Mouse (Mus musculus) MEL (cell line): ENCODE data around the gene Trim3. TPM values are rescaled to one million over a fixed set of nuclear protein-coding genes. Genes with fewer than 3 reads are reported as not detected.

Experiments used
- DNase-seq: peaks from one replicate; pipeline ENCODE4 v3.0.0; 2011; ENCODE audit warnings: low read depth, low spot score
- H3K27ac ChIP-seq: 2 replicates; pipeline ENCODE4 v1.5.1; 2012; ENCODE audit warnings: low read depth, mild to moderate bottlenecking, control low read depth, low read length, moderate library complexity; ENCODE audit not compliant: control insufficient read depth
- H3K27me3 ChIP-seq, 2 experiments: fragments of 150-350 bp in 1 of 2; sonication (generic) in 1 of 2; 2 replicates each; pipeline ENCODE4 v1.6.1; 2012; ENCODE audit warnings: low read length in 2 of 2, mild to moderate bottlenecking in 2 of 2, improper control_type of control experiment in 1 of 2, moderate library complexity in 1 of 2; ENCODE audit not compliant: insufficient read depth in 2 of 2, control insufficient read depth in 1 of 2
- H3K36me3 ChIP-seq, 2 experiments: 2 replicates each; pipeline ENCODE4 v1.6.1; 2012 to 2014; ENCODE audit warnings: low read length in 2 of 2, improper control_type of control experiment in 1 of 2, inconsistent platforms in 1 of 2, mild to moderate bottlenecking in 1 of 2; ENCODE audit not compliant: insufficient read depth in 2 of 2, control insufficient read depth in 1 of 2
- H3K4me1 ChIP-seq, 2 experiments: fragments of 150-350 bp in 1 of 2; sonication (generic) in 1 of 2; 2 replicates each; pipeline ENCODE4 v1.6.1; 2012; ENCODE audit warnings: low read length in 2 of 2, improper control_type of control experiment in 1 of 2, mild to moderate bottlenecking in 1 of 2; ENCODE audit not compliant: insufficient read depth in 2 of 2, control insufficient read depth in 1 of 2
- H3K4me3 ChIP-seq, 2 experiments: fragments of 150-350 bp in 1 of 2; sonication (generic) in 1 of 2; 2 replicates each; pipeline ENCODE4 v1.5.1; 2012; ENCODE audit warnings: low read depth in 2 of 2, low read length in 2 of 2, mild to moderate bottlenecking in 2 of 2, moderate library complexity in 2 of 2, control low read depth in 1 of 2, improper control_type of control experiment in 1 of 2; ENCODE audit not compliant: control insufficient read depth in 1 of 2, insufficient read depth in 1 of 2
- H3K79me2 ChIP-seq: 2 replicates; pipeline ENCODE4 v1.6.1; 2012; ENCODE audit warnings: mild to moderate bottlenecking, low read length, moderate library complexity; ENCODE audit not compliant: control insufficient read depth, poor library complexity, insufficient read depth
- H3K9ac ChIP-seq: 2 replicates; pipeline ENCODE4 v1.6.1; 2012; ENCODE audit warnings: low read depth, mild to moderate bottlenecking, control low read depth, low read length, moderate library complexity; ENCODE audit not compliant: control insufficient read depth, poor library complexity, severe bottlenecking
- H3K9me3 ChIP-seq: fragments of 150-350 bp; sonication (generic); replicated peaks from 2 replicates; pipeline ENCODE4 v1.6.1; 2012; ENCODE audit warnings: mild to moderate bottlenecking, low read length, improper control_type of control experiment, moderate library complexity; ENCODE audit not compliant: insufficient read depth
- BHLHE40 ChIP-seq: IDR thresholded peaks from 2 replicates; pipeline ENCODE4 v1.6.1; 2012; ENCODE audit warnings: low read depth, mild to moderate bottlenecking, inconsistent platforms, low read length, improper control_type of control experiment, borderline replicate concordance
- CHD2 ChIP-seq: IDR thresholded peaks from 2 replicates; pipeline ENCODE4 v1.6.1; 2011; ENCODE audit warnings: low read length, improper control_type of control experiment
- CTCF ChIP-seq, 3 experiments: IDR thresholded peaks in 2 of 3; conservative IDR thresholded peaks in 1 of 3; 2 replicates each; pipeline ENCODE4 v1.5.1; 2011 to 2012; ENCODE audit warnings: low read length in 3 of 3, low read depth in 2 of 3, mild to moderate bottlenecking in 2 of 3, improper control_type of control experiment in 1 of 3, inconsistent platforms in 1 of 3, mixed read lengths in 1 of 3, moderate library complexity in 1 of 3; ENCODE audit not compliant: control insufficient read depth in 1 of 3, insufficient read depth in 1 of 3, poor library complexity in 1 of 3, severe bottlenecking in 1 of 3
- E2F4 ChIP-seq: IDR thresholded peaks from 2 replicates; pipeline ENCODE4 v1.6.1; 2011; ENCODE audit warnings: low read depth, low read length, improper control_type of control experiment, borderline replicate concordance
- ETS1 ChIP-seq: IDR thresholded peaks from 2 replicates; pipeline ENCODE4 v1.6.1; 2012; ENCODE audit warnings: low read depth, mild to moderate bottlenecking, inconsistent platforms, low read length, improper control_type of control experiment, moderate library complexity
- GABPA ChIP-seq: IDR thresholded peaks from 2 replicates; pipeline ENCODE4 v1.6.1; 2012; ENCODE audit warnings: low read depth, mild to moderate bottlenecking, inconsistent platforms, low read length, improper control_type of control experiment, moderate library complexity
- GATA1 ChIP-seq: IDR thresholded peaks from 2 replicates; pipeline ENCODE4 v1.6.1; 2011; ENCODE audit warnings: low read depth, low read length, improper control_type of control experiment
- KAT2A ChIP-seq: conservative IDR thresholded peaks from 2 replicates; pipeline ENCODE4 v1.6.1; 2012; ENCODE audit warnings: low read depth, low read length, improper control_type of control experiment, inconsistent platforms
- MEF2A ChIP-seq: IDR thresholded peaks from 2 replicates; pipeline ENCODE4 v1.6.1; 2014; ENCODE audit warnings: low read depth, mild to moderate bottlenecking, inconsistent platforms, low read length, improper control_type of control experiment; ENCODE audit not compliant: poor library complexity, insufficient replicate concordance, severe bottlenecking; ENCODE audit errors: extremely low read depth
- MXI1 ChIP-seq: IDR thresholded peaks from 2 replicates; pipeline ENCODE4 v1.6.1; 2011; ENCODE audit warnings: mild to moderate bottlenecking, low read depth, low read length, improper control_type of control experiment
- MYC ChIP-seq: IDR thresholded peaks from 2 replicates; pipeline ENCODE4 v1.6.1; 2011; ENCODE audit warnings: low read depth, mild to moderate bottlenecking, low read length, improper control_type of control experiment, moderate library complexity
- NRF1 ChIP-seq: IDR thresholded peaks from 2 replicates; pipeline ENCODE4 v1.6.1; 2014; ENCODE audit warnings: low read depth, mild to moderate bottlenecking, inconsistent platforms, low read length, improper control_type of control experiment, moderate library complexity; ENCODE audit not compliant: poor library complexity, insufficient read depth, severe bottlenecking
- POLR2A ChIP-seq, 2 experiments: IDR thresholded peaks; 2 replicates each; pipeline ENCODE4 v1.6.1; 2011 to 2012; ENCODE audit warnings: low read length in 2 of 2, mild to moderate bottlenecking in 2 of 2, control low read depth in 1 of 2, improper control_type of control experiment in 1 of 2, low read depth in 1 of 2, moderate library complexity in 1 of 2; ENCODE audit not compliant: control insufficient read depth in 1 of 2, insufficient read depth in 1 of 2, poor library complexity in 1 of 2
- POLR2AphosphoS2 ChIP-seq: IDR thresholded peaks from 2 replicates; pipeline ENCODE4 v1.6.1; 2011; ENCODE audit warnings: low read length, improper control_type of control experiment
- POLR2AphosphoS5 ChIP-seq: IDR thresholded peaks from 2 replicates; pipeline ENCODE4 v1.6.1; 2012; ENCODE audit warnings: low read depth, borderline replicate concordance, mild to moderate bottlenecking, inconsistent platforms, low read length, moderate library complexity, mixed read lengths
- SMC3 ChIP-seq: IDR thresholded peaks from 2 replicates; pipeline ENCODE4 v1.6.1; 2011; ENCODE audit warnings: low read depth, low read length, improper control_type of control experiment
- TAL1 ChIP-seq: IDR thresholded peaks from 2 replicates; pipeline ENCODE4 v1.6.1; 2012; ENCODE audit warnings: mild to moderate bottlenecking, inconsistent platforms, low read length, moderate library complexity, mixed read lengths
- TCF12 ChIP-seq: IDR thresholded peaks from 2 replicates; pipeline ENCODE4 v1.6.1; 2014; ENCODE audit warnings: low read depth, mild to moderate bottlenecking, inconsistent platforms, low read length, improper control_type of control experiment, moderate library complexity
- USF1 ChIP-seq: IDR thresholded peaks from 2 replicates; pipeline ENCODE4 v1.6.1; 2014; ENCODE audit warnings: low read depth, mild to moderate bottlenecking, inconsistent platforms, low read length, improper control_type of control experiment, moderate library complexity
- ZMIZ1 ChIP-seq: IDR thresholded peaks from 2 replicates; pipeline ENCODE4 v1.6.1; 2012; ENCODE audit warnings: low read depth, mild to moderate bottlenecking, inconsistent platforms, low read length, improper control_type of control experiment, moderate library complexity
- ZNF384 ChIP-seq: IDR thresholded peaks from 2 replicates; pipeline ENCODE4 v1.6.1; 2012; ENCODE audit warnings: low read depth, mild to moderate bottlenecking, inconsistent platforms, low read length, improper control_type of control experiment
- polyA plus RNA-seq, 2 experiments: library from polyadenylated mRNA; stranded (reverse) in 1 of 2; unstranded in 1 of 2; fragments of >175 nt in 1 of 2; fragments of >200 nt in 1 of 2; gene quantifications; 2 replicates each; pipeline versions ENCODE4 v1.2.1 to v1.2.4; 2012; ENCODE audit warnings: low replicate concordance in 2 of 2, low read depth in 1 of 2; ENCODE audit not compliant: insufficient read length in 2 of 2, insufficient read depth in 1 of 2, missing spikeins in 1 of 2
- total RNA-seq: library from RNA; depleted of rRNA; stranded (reverse); fragments of 300-350 nt; gene quantifications from 2 replicates; pipeline ENCODE4 v1.2.3, GENCODE M21; 2012; rRNA removed

Trim3 gene
- 7.0 and 7.5 TPM in 2 replicates for total RNA-seq
- 10 to 100 TPM in 1 of 2 experiments, not detected in 1; 15.4 TPM for polyA plus RNA-seq

DNA sequence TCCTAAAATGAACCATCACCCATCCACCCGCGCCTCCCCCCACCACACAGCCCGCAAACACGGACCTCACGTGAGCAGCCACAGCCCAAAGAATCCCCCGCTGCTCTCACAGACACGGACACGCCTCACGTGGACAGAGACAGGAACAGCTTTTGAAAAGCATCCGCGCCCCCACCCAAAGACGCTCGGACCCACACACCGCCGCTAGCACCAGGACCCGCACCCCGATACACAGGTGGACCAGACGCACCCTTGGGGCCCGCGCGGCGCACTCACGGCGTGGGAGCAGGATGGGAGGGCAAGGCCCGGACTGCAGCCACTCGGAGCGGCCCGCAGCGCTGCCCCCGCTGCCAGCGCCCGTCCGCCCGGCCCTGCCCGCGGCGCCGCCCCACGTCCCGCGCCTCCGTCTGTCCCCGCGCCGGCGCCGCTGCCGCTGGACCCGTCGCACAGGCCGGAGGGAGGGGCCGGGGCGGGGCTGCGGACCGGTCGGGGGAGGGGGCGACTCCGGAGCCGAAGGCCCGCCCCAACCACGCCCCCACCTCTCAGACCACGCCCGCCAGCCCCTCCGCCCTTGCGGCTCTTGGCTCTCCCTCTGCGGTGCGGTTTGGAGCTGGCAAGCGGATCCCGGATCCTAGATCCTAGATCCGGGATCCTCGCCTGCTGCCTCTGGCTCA lies at the start of gene Trim3:
Gene Trim3 (minus strand): TSS at position 445 of the 674 bp plus-strand sequence.
- DNase-seq: peak; percentile 89
- H3K27me3 ChIP-seq: no peaks in the 10 kb centered on the region
- H3K4me1 ChIP-seq: peaks cover 3 to 11% of the 10 kb centered on the region in 2 experiments
- H3K79me2 ChIP-seq: peaks cover 2% of the 10 kb centered on the region; the same call in 1 of the 2 replicates
- H3K27ac ChIP-seq: peak within 1 kb of the TSS; percentile 60
- TF ChIP-seq ETS1: 0 out of 2 replicates have a peak, but pooled peaks have one; percentile 16
- TF ChIP-seq MXI1: 0 out of 2 replicates have a peak, but pooled peaks have one; percentile 21
- TF ChIP-seq BHLHE40: peak; percentile 86
- peak; percentile 58 to 65; a peak in 3 of 4 replicates for TF ChIP-seq POLR2A (IDR thresholded peaks at IDR 0.05; ENCODE audit: control insufficient read depth in 1 of 2, insufficient read depth in 1 of 2, low read depth in 1 of 2, low read length in 2 of 2, poor library complexity in 1 of 2)
- TF ChIP-seq GABPA: no peak
- TF ChIP-seq ZMIZ1: peak; percentile 28; the same call in 1 of the 2 replicates
- no peak for TF ChIP-seq MEF2A
- TF ChIP-seq ZNF384: no peak
- TF ChIP-seq E2F4: no peak
- peak; percentile 41; the same call in 1 of the 2 replicates for TF ChIP-seq NRF1
- no peak for TF ChIP-seq TAL1
- TF ChIP-seq USF1: peak; percentile 51
- 0 out of 2 replicates have a peak, but pooled peaks have one; percentile 6 for TF ChIP-seq TCF12
- peaks cover 0 to 8% of the 10 kb centered on the region in 2 experiments; a peak in 2 of 4 replicates for H3K36me3 ChIP-seq
- H3K9ac ChIP-seq: peak within 1 kb of the TSS; percentile 91
- peak within 1 kb of the TSS; percentile 86 to 99 for H3K4me3 ChIP-seq
- H3K9me3 ChIP-seq: no peaks in the 10 kb centered on the region

DNA sequence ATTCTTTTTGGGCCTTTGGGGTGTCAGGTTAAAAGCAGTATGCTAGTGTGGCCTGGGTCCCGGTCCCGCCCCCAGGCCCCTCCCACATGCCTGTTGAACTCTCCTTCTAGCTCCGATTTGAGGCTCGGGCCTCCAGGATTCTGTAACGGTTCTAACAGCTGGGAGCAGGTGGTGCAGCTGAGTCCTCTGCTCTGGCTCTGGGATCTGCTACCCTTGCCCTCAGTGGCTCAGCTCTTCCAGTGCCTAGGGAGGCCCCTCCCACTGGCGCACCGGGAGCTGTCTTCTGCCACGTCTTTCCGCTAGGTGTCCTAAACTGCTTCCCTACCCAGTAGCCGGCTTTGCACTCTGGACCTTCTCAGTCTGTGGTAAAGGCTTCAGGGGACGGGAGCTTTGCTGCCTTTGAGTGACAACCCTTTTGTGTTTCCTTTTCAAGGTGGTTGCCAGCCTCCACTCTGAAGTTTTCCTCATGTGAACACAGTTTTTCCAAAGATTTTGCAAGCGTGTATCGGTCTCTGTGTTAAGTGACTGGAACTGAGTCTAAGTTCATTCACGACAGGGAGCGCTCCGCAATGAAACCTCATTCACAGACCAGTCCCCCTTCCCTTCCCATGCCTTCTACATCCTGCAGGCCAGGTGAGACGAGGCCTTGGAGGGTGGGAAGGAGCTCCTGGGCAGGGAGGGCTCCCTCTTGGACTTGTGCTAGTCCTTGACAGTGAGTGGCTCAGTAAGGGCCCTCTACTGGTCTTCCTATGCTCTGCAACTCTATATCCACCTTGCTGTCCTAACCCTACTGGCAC lies 17.5 kb upstream of the Trim3 start, which contains the start of gene Dnhd1:
Gene Dnhd1 (plus strand): TSS at position 189 of the 797 bp plus-strand sequence.
- no peak within 1 kb of the TSS for H3K27ac ChIP-seq
- H3K9me3 ChIP-seq: no peaks in the 10 kb centered on the region
- H3K4me1 ChIP-seq: no peaks in the 10 kb centered on the region
- DNase-seq: peak; percentile 57
- TF ChIP-seq KAT2A: no peak
- no peak for TF ChIP-seq MYC
- TF ChIP-seq MXI1: no peak
- no peak for TF ChIP-seq ZMIZ1
- TF ChIP-seq SMC3: peak; percentile 48
- TF ChIP-seq NRF1: no peak
- TF ChIP-seq POLR2AphosphoS2: no peak
- peak; percentile 36 to 52 (median 42) for TF ChIP-seq CTCF (IDR thresholded peaks at IDR 0.05 in 2 of 3, conservative IDR thresholded peaks at IDR 0.05 in 1 of 3; ENCODE audit: control insufficient read depth in 1 of 3, insufficient read depth in 1 of 3, low read depth in 2 of 3, low read length in 3 of 3, poor library complexity in 1 of 3, severe bottlenecking in 1 of 3)
- no peak for TF ChIP-seq POLR2AphosphoS5
- TF ChIP-seq USF1: no peak
- no peak for TF ChIP-seq CHD2
- no peak for TF ChIP-seq POLR2A (IDR thresholded peaks at IDR 0.05; ENCODE audit: control insufficient read depth in 1 of 2, insufficient read depth in 1 of 2, low read depth in 1 of 2, low read length in 2 of 2, poor library complexity in 1 of 2)
- no peak for TF ChIP-seq BHLHE40
- no peak for TF ChIP-seq TAL1
- no peak for TF ChIP-seq GATA1
- no peaks in the 10 kb centered on the region; a peak in 1 of 4 replicates for H3K36me3 ChIP-seq
- H3K79me2 ChIP-seq: no peaks in the 10 kb centered on the region
- H3K9ac ChIP-seq: no peak within 1 kb of the TSS
- H3K27me3 ChIP-seq: no peaks in the 10 kb centered on the region
- H3K4me3 ChIP-seq: no peak within 1 kb of the TSS
